Mouse (Mus musculus) thymus, adult 2 months (tissue): ENCODE measurements at regions not wholly inside any gene's neighbourhood (a gene's known extent, or its start where the extent isn't known, plus 50 kb on each side); places are given as distances from the start of the nearest gene placed in this dataset.

Experiments
- DNase-seq: peaks from one replicate; pipeline ENCODE4 v3.0.0; 2021
- H3K27ac ChIP-seq: fragments of 200-500 bp; 2 replicates; pipeline ENCODE4 v1.5.1; 2012; ENCODE audit warnings: low read length, control low read depth; ENCODE audit not compliant: control insufficient read depth, insufficient read depth
- H3K27me3 ChIP-seq: fragments of 200-500 bp; 2 replicates; pipeline ENCODE4 v1.6.1; 2012; ENCODE audit warnings: mild to moderate bottlenecking, low read length, moderate library complexity, mixed read lengths; ENCODE audit not compliant: control insufficient read depth, insufficient read depth
- H3K36me3 ChIP-seq: fragments of 200-500 bp; 2 replicates; pipeline ENCODE4 v1.6.1; 2012; ENCODE audit warnings: mild to moderate bottlenecking, low read length, moderate library complexity; ENCODE audit not compliant: control insufficient read depth, insufficient read depth
- H3K4me1 ChIP-seq: fragments of 200-500 bp; replicated peaks from 2 replicates; pipeline ENCODE4 v1.6.1; 2012; ENCODE audit warnings: low read length; ENCODE audit not compliant: control insufficient read depth, insufficient read depth
- H3K4me3 ChIP-seq: fragments of 200-500 bp; 2 replicates; pipeline ENCODE4 v1.5.1; 2012; ENCODE audit warnings: mild to moderate bottlenecking, low read length, control low read depth, moderate library complexity; ENCODE audit not compliant: control insufficient read depth, insufficient read depth
- CTCF ChIP-seq: fragments of 200-500 bp; IDR thresholded peaks from 2 replicates; pipeline ENCODE4 v1.5.1; 2012; ENCODE audit warnings: mild to moderate bottlenecking, control low read depth, low read length, moderate library complexity, borderline replicate concordance; ENCODE audit not compliant: control insufficient read depth, poor library complexity, insufficient read depth; ENCODE audit errors: extremely low read depth
- POLR2A ChIP-seq: fragments of 200-500 bp; IDR thresholded peaks from 2 replicates; pipeline ENCODE4 v1.6.1; 2012; ENCODE audit warnings: mild to moderate bottlenecking, low read length, control low read depth, moderate library complexity; ENCODE audit not compliant: control insufficient read depth, poor library complexity, insufficient read depth; ENCODE audit errors: extremely low read depth
- WGBS: fragments of 180-500 bp; shearing (Covaris S2); methylation state at CpG from one replicate; pipeline ENCODE4 v1.1.7; 2018; 5-methylcytosine and 5-hydroxymethylcytosine counted together

GRCm38 (mm10) chr10:96549651-96550050 lies 67.2 kb upstream of the Btg1 start:
- 56% methylated on average over 2 of the region's 2 CpGs for WGBS
- Histone ChIP-seq H3K27ac (no peak overlapping the region), H3K27me3 (no peaks in the 10 kb centered on the region), H3K36me3 (no peaks in the 10 kb centered on the region), H3K4me1 (no peaks in the 10 kb centered on the region), H3K4me3 (no peak overlapping the region)
- no peak for TF ChIP-seq CTCF
- TF ChIP-seq POLR2A: no peak
- DNase-seq: no peak

- no peak overlapping the region for H3K4me3 ChIP-seq
These were observed 66.5 kb upstream of the Btg1 start for GRCm38 (mm10) chr10:96550266-96550665.

GRCm38 (mm10) chr10:96557336-96557735 lies 59.5 kb upstream of the Btg1 start:
- WGBS: 93% methylated on average over 2 of the region's 2 CpGs
- no peaks in the 10 kb centered on the region for H3K36me3 ChIP-seq
- no peak for TF ChIP-seq POLR2A
- no peak for TF ChIP-seq CTCF
- no peak for DNase-seq
- no peaks in the 10 kb centered on the region for H3K4me1 ChIP-seq
- H3K27me3 ChIP-seq: no peaks in the 10 kb centered on the region
- H3K27ac ChIP-seq: no peak overlapping the region
- H3K4me3 ChIP-seq: no peak overlapping the region

More at GRCm38 (mm10) chr10:96550266-96550665, 66.5 kb upstream of the Btg1 start:
- no peaks in the 10 kb centered on the region for H3K36me3 ChIP-seq
- no peak for TF ChIP-seq CTCF
- no peak for TF ChIP-seq POLR2A
- H3K27me3 ChIP-seq: no peaks in the 10 kb centered on the region
- DNase-seq: no peak
- no peaks in the 10 kb centered on the region for H3K4me1 ChIP-seq
- WGBS: 86% methylated on average over 4 of the region's 4 CpGs
- no peak overlapping the region for H3K27ac ChIP-seq

- H3K4me3 ChIP-seq: no peak overlapping the region
- TF ChIP-seq CTCF (no peak), POLR2A (no peak)
- H3K27ac ChIP-seq: no peak overlapping the region
- DNase-seq: no peak
- no peaks in the 10 kb centered on the region for H3K27me3 ChIP-seq
- H3K4me1 ChIP-seq: peaks cover 2% of the 10 kb centered on the region; the same call in 1 of the 2 replicates
- H3K36me3 ChIP-seq: no peaks in the 10 kb centered on the region
These were observed 51.5 kb upstream of the Btg1 start for GRCm38 (mm10) chr10:96565343-96565742.
